Mouse (Mus musculus): Measurements from ENCODE around the gene Sept11.

DNA sequence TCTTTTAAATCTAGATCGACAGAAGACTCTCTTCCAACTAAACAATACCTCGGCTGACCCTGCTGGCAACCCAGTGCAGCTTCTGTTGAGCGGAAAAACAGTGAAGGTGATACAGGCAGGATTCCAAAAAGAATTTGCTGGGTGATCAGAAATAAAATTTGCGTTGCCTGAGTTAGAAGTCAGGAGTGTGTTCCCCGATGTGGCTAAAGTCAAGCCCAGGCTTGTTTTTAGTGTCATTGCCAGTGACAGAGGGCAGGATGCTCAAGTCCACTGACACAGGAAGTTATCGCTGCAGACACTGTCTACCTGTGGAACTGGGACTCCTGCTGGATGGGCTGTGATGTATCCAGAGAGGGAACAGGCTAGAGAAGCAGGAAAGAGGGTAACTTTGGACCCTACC is 5.0 kb downstream of the Sept11 start:
- TF ChIP-seq GATA1 (IDR thresholded peaks at IDR 0.05; ENCODE audit: low read length): no peak
- TF ChIP-seq TAL1 (IDR thresholded peaks at IDR 0.05; ENCODE audit: low read length): no peak

Measured in erythroblast, embryonic 14.5 days (primary cell).